ENCODE assay signal across 8 mouse cellular contexts in the genomic region with DNA sequence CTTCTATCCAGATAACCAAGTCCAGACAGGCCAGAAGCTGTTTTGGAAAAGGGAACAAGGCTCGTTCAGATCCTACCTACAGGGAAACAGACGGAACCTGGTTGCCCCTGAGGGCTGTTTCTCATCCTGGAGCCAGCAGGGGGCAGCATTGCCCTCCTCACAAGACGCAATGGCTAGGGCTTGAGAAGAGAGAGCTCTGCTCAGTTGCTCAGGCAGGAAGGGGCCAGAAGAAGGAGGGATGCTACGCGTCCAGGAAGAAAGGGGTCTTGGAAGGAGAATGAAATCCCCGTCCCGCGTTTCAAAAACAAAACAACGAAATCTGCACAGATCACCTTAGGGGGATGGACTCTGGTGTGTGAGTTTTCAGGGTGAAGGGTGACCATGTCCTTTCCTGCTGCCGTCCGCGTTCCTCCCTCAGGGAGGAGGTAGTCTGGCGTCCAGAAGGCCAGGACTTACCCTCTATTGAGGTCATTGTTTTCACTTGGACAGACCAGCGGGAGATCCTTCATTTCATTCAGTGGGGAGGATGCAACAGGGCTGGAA. TPM values are rescaled to one million over a fixed set of nuclear protein-coding genes. Genes with fewer than 3 reads are reported as not detected.
A peak's percentile ranks its signal among the peaks of the same experiment; 100 is the strongest.
DNase-seq lines count a peak whose midpoint lies in the region; ATAC-seq and TF ChIP-seq lines count a peak whose summit lies in the region.

No protein-coding gene starts in this region.

- peaks cover 5% of the 10 kb centered on the region for H3K4me1 ChIP-seq in hindbrain, embryonic 13.5 days (replicated peaks)

- 22% methylated on average over 14 of the region's 14 CpGs for WGBS in hindbrain, embryonic 13.5 days

- peak; percentile 61 for ATAC-seq in Patski
- peak; percentile 79 for ATAC-seq in hindbrain, embryonic 13.5 days (ENCODE audit: low FRiP score)

- CTCF ChIA-PET in Patski (lab: Charles Lee) = interaction anchor here (0.6 to 2.1 kb wide), 13 partner anchors 11 to 546 kb away, joined by 3 to 11 read pairs (median 3); no protein-coding TSS in a partner anchor

- no peak overlapping the region for H3K9ac ChIP-seq in hindbrain, embryonic 13.5 days

- peak; percentile 97 for TF ChIP-seq CTCF in Patski (IDR thresholded peaks at IDR 0.05)

- no peak for DNase-seq in Patski (ENCODE audit: low read depth, low spot score)
- peak; percentile 88 to 89 for DNase-seq in cerebellum, postnatal 14 days
- DNase-seq in frontal cortex, postnatal 25 days (ENCODE audit: low spot score in 2 of 2) = peak; percentile 75 to 78
- DNase-seq in layer of hippocampus, postnatal 14 days (ENCODE audit: low spot score in 2 of 2) = peak; percentile 81 to 82
- DNase-seq in lung, postnatal 4 days = peak; percentile 84 to 86
- DNase-seq in retina, postnatal 7 days (ENCODE audit: low read depth, low spot score) = peak; percentile 78
- DNase-seq in urinary bladder, adult 18-20 months (ENCODE audit: low spot score in 2 of 2) = peak; percentile 77

- in situ Hi-C loops in Patski (cut with MboI; ENCODE audit: low pct_unique_long_range_greater_than_20kb) = loop anchor here (5.0 kb wide), 3 partner anchors 99 to 524 kb away; no protein-coding TSS in a partner anchor

- H3K9me3 ChIP-seq in hindbrain, embryonic 13.5 days = no peaks in the 10 kb centered on the region

- peak overlapping the region; percentile 37; the same call in 1 of the 2 replicates for H3K4me2 ChIP-seq in hindbrain, embryonic 13.5 days

- no peak overlapping the region for H3K4me3 ChIP-seq in hindbrain, embryonic 13.5 days

- H3K27ac ChIP-seq in hindbrain, embryonic 13.5 days = no peak overlapping the region

- H3K27me3 ChIP-seq in Patski = no peaks in the 10 kb centered on the region
- no peaks in the 10 kb centered on the region for H3K27me3 ChIP-seq in hindbrain, embryonic 13.5 days

- H3K36me3 ChIP-seq in hindbrain, embryonic 13.5 days = no peaks in the 10 kb centered on the region

- POLR2A ChIA-PET in Patski (lab: Charles Lee) = no interaction called here

RNA-seq across cellular contexts. Expression of gene Haao, which starts 25.1 kb away (rescaled TPM):
- not detected for polyA plus RNA-seq in Patski (2021)
- 0.31 and 0.36 TPM in 2 replicates for polyA plus RNA-seq in hindbrain, embryonic 13.5 days (2015; fragmentation: Nextera tagmentation; extraction: Ambion mirVana)
- total RNA-seq in layer of hippocampus, postnatal 14 days (2021) = not detected
